Mouse (Mus musculus) left cerebral cortex, postnatal 14 days (tissue): Measurements from ENCODE around the gene Gnat1. TPM values are rescaled to one million over a fixed set of nuclear protein-coding genes. Genes with fewer than 3 reads are reported as not detected.

Experiments
- DNase-seq, 2 experiments: peaks; one replicate each; pipeline ENCODE4 v3.0.0; 2021 to 2022; ENCODE audit warnings: low spot score in 2 of 2, mixed read lengths in 1 of 2
- intact Hi-C: fragments of 180-260 bp; cut with DNase I; formaldehyde crosslinking; loops from one replicate; pipeline ENCODE4 v1.15.1; 2025
- long read RNA-seq, 2 experiments: library from polyadenylated mRNA; stranded (forward); transcript quantifications; one replicate each; pipeline ENCODE4 v2.0.0; 2021
- total RNA-seq, 2 experiments: library from RNA; stranded (reverse); gene quantifications; 2 replicates each; pipeline ENCODE4 v1.2.3; 2021

Gene Gnat1
- total RNA-seq: under 1 TPM; 0.42 to 0.66 TPM
- long read RNA-seq, experiment 1: 0 reads
- long read RNA-seq, experiment 2: 0 reads

DNA sequence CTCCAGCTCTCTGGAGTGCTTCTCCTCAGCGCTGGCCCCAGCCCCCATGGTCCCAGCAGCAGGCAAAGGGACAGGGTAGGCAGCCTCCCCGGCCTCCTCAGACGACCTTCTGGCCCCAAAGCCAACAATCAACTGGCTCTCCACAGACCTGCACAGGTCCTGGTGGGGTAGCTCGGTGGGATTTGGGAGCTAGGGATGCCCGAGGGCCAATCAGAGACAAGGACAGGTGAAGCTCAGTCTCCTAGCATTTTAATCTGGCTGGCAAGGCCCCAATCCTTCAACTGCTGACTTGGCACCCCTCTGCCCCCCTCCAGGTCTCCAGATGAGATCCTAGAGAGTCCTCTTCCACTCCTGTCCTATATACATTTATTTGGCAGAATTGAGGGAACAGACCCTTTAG, at the start of gene Gnat1:
Gnat1 (minus strand) TSS at position 212 of the 400 bp plus-strand sequence.
- DNase-seq: no peak
- intact Hi-C loops: no loop called here

DNA sequence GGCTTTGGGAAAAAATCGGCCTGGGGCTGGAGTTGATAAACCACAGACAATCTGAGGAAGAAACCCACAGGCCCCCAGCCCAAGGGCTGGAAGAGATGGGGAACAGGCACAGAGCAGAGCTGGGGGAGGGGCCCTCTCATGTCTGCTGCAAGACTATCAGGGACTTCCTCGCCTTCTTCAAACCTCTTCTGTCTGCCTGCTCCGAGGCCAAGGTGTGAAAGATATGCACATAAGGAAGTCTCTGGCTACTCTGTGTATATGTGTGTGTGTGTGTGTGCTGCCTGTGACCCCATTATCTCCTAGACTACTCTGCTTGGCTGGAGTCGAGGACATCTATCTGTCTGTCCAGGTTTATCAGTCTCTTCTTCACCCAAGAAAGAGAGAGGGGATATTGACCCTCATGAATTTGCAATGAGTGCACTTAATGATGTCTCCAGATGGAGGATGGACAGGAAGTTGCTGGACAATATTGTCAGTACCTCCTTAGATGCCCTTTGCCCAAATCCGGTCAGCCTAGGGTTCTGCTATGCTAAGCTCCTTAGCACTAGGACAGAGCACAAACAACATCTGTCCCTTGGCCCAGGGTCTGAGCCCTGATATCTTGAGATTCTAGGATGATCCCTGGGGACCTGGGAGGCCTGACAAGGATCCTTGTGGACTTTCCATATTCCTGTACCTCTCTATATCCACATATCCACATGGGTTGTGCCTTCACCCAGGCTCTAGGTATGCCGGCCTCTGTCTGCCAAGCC, 49.6 kb upstream of the Gnat1 start:
- intact Hi-C loops: no loop called here
- no peak for DNase-seq

DNA sequence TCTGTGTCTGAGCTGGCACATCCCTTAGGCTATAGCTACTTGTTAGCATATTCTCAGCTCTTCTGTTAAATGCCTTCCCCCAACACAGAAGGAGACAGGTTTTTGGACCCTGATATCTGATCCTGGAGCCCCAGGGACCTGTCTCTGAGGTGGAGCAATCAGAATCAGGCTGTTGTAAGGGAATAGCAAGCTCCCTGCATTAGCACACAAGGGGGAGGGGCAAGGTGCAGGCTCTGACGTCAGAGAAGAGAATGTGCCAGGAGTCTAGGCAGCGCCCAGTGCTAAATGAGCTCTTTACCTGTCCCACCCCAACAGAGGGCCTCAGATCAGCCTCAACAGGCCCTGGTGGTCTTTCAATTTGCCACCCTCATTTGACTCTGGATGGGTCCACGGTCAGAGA, 47.5 kb upstream of the Gnat1 start:
- no peak for DNase-seq
- intact Hi-C loops: no loop called here

DNA sequence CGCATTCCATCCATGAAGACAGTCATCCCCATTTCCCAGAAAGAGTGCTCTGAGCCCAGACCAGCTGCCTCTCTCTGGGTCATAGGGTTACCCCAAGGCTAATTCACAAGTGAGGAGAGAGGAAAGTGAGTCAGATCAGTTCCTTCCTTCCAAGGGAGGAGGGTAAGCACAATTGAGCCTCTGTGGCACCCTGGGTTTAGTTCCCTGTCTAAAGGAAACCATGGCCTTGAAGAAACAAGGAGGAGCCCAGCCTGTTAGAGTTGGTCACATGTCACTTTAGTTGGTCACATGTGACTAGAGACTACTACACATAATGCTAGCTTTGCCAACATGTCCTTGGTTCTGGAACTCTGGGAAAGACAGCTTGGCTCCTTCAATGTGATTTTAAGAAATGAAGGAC, 45.3 kb upstream of the Gnat1 start:
- intact Hi-C loops: no loop called here

DNA sequence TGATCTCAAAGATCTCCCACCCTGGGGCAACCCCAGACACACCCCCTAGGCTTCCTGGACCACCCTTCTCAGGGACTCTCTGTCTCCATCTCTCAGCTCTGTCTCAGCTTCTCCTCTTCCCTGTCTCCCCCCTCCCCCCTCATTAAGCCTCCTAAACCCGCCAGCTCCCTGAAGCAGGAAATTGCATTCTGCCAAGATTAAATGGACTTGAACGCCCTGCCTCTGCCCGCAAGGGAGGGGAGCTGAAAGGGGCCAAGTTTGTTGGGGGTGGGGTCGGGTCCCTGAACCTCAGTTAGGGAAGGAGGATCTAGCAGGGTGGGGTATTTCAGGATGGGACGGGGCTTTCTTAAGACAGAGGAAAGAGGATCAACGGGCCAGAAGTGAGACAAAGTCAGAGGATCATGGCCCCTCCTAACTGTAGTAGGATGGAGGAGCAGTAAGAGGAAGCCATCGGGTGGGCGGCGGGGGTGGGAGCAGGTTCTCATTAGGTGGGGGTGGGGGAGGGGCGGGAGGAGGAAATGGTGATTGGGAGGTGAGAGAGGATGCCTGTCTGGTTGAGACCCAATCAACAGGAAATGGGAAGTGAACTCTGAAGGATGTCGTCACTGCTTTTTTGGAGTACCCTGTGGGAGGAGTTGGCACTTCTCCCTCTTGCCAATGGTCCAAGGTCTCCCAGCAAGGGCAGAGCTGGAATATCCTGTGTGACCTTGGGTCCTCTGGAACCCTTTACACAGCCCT, 44.5 kb upstream of the Gnat1 start:
- DNase-seq: no peak
- intact Hi-C loops: no loop called here

More for the DNA sequence above, 45.3 kb upstream of the Gnat1 start:
- no peak for DNase-seq

DNA sequence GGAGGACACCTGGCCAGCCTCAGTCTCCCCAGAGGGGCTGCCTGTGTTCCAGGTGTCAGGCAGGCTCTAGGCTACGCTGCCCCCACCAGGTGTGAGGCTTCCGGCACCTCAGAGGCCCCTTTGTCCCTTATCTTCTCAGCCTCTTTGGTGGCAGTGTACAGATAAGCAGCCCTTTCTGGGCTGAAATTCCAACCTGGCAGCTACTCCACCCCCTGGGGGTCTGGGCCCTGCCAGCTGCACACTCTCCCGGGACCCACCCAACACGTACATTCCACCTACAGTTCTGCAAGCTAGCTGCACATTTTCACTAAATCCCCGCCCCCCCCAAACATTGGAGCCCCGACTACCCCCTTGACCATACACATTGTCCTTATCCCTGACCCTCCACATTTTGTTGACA, 43.8 kb upstream of the Gnat1 start:
- no peak for DNase-seq
- intact Hi-C loops: no loop called here

GRCm38 (mm10) chr9:107718781-107719540, 39.4 kb upstream of the Gnat1 start:
- no peak for DNase-seq
- intact Hi-C loops: no loop called here

GRCm38 (mm10) chr9:107716951-107717350, 37.4 kb upstream of the Gnat1 start:
- intact Hi-C loops: no loop called here
- DNase-seq: no peak

DNA sequence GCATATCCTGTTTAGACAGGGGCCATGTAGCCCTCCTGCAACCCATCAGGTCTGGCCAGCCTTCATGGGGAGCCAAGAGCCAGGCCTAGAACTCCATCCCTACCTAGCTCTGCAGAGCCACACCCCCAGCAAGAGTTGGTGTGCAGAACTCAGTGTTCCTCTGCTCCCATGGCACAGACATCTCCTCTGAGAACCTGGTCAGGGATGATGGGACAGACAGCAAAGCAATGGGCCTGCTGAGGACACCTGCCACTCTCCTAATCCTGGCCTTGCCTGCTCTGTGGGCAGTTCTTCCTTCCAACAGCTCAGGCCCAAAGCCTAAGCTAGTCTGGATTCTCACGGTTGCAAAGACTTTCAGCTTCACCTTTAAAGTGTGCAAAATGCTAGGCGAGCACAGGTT, 36.1 kb upstream of the Gnat1 start:
- intact Hi-C loops: no loop called here
- DNase-seq: no peak

GRCm38 (mm10) chr9:107714221-107714952, 34.9 kb upstream of the Gnat1 start:
- DNase-seq: no peak
- intact Hi-C loops: no loop called here

DNA sequence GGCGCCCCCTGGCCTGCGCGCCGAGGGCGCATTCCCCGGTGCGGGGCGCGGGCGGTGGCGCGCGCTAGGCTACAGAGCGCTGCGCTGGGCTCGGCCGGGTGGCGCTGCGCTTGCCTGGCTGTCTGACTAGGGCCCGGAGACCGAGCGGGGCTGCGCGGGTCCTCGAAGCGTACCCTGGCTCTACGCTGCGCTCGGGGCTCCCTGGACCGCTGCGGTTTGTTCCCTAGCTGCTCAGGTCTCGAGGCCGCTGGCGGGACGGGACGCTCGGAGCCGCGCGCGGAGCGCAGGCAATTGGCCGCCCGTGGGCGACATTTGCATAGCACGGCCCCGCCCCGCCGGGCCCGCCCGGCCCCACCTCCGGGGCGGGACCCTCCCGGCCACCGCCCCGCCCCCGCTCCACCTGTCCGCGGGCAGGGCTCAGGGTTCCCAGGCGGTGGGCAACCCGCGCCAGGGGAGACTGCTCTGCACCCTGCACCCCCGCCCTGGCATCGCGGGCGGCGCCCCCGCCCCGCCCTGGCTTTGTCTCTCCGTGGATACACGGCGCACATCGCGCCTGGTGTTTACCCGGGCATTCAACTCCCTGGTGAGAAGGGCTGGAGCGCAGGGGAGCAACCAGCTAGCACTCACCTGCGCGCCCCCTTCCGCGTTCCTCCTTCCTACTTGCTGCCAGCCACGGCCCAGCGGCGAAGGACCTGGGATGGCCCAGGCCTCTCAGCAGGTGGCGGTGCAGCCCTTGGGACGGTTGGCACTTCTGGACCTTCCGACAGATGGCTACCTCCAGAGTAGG, 30.4 kb upstream of the Gnat1 start, which contains the start of gene Sema3f:
Sema3f (minus strand) TSS at position 779 of the 787 bp plus-strand sequence.
- peak; percentile 47 to 67 for DNase-seq
- intact Hi-C loops: no loop called here

GRCm38 (mm10) chr9:107709096-107709696, 29.7 kb upstream of the Gnat1 start:
- no peak for DNase-seq
- intact Hi-C loops: no loop called here

DNA sequence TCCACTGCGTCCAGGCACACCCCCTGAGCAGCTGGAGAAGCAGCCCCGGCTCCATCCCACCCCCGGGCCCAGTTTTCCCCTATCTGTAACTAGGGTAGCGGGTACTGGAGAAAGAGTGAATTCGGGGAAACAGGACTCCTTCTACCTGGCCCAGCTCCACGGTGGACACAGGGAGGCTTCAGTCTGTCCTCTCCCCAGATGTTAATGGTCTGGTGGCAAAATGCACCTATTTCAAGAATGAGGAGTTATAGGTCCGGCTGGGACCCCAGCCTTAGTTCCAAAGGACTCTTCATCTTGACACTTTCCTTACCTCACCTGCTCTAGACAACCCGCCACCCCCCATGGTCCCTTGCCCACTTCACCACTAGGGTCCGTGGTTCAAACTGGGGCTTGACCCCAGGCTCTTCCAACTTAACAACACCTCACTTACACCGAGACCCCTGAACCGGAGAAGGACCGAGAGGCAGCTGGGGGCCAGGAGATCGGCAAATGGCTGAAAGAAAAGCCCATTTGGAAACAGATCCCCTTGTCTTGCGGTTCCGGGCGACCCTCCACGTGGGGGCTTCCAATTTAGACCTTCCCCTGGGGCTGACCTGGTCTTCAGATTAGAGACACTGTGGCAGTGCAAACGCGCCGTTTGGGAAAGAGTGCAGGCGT, 29.1 kb upstream of the Gnat1 start:
- intact Hi-C loops: no loop called here

GRCm38 (mm10) chr9:107707701-107708438, 28.4 kb upstream of the Gnat1 start:
- peak in 1 of 2 experiments; percentile 25 for DNase-seq
- intact Hi-C loops: no loop called here

More for the DNA sequence above, 29.1 kb upstream of the Gnat1 start:
- DNase-seq: no peak

DNA sequence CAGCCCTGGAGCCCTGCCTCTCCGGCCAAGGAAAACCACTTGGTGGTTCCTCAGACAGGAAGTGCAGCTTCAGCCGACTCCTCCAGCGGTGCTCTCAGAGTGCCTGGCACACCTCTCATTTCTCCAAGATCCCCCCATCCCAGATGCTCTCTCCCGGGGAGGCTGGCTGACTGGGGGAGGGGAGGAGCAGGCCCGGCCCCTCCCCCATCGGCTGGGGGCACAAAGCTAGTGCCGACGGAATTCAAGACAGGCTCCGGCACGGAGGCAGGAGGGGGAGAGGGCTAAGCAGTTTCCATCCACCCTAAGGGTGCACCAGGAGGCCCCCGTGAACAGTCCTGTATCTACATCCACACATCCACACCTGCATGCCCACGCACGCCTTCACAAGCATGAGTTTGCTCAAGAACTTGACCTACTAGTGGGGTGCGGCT, 27.3 kb upstream of the Gnat1 start:
- DNase-seq: no peak
- intact Hi-C loops: no loop called here

DNA sequence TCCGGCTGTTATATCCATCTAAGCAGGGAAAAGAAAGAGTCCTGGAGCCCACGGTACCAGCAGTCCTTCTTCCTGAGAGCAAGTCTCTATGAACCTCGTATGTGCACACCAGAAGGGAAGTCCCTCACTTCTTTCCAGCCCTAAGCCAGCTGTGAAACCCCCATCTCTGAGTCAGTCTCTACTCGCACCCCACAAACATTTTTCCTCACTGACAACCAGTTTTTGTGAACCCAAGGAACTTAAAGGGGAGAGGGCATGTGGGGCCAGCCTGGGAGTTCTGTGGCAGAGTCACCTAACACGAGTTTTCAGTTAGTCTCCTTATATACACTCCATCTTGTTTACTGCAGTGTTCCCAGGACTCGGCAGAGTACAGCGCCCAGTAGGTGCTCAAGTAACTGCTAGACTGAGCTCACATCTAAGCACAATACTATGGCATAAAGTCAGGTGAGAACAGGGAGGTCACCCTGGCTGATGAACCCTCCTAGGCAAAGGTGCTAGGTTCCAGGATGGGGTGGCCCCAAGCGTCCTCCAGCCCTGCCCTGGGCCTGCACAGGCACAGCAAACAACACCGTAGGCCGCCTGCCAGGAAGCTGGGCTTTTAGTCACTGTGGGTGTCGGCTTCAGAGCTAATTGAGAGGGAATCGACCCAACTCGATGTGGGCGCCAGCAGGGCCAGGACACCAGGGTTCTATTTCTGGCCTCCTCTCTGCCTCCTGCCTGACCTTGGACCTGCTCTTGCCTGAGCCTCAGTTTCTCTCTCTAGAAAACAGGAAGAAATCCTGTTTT, 24.0 kb upstream of the Gnat1 start:
- intact Hi-C loops: no loop called here
- peak in 1 of 2 experiments; percentile 34 for DNase-seq
